Comparison of ENCODE assay signal across 21 mouse cellular contexts in the genomic region with DNA sequence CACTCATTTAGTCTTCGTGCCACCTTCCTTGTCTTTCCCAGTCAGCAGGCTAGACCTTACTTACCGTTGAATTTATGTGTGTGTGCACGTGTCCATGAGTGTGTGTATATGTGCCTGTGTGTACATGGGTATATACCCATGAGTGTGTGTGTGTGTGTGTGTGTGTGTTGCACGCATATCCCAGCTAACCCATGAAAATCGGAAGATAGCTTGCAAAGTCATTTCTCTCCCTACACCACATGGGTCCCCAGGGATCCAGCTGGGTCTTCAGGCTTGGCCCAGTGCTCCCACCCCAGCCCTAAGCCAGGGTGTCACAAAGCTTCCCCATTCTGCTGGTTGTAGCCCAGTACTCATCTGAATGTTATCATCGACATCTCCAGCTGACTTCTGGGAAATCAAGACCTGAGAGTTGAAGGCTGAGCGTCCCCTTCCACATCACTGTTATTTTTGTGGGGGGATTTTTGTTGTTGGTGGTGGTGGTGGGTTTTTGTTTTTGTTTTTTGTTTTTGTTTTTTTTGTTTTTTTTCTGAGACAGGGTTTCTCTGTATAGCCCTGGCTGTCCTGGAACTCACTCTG.
"Had no signal": no experiment of that assay in that cellular context is flagged by ENCODE, and none has a peak within 500 bp of the region (broad histone marks: within the 10 kb centered on the region; RNA-seq: fewer than 3 reads in every experiment).

No protein-coding gene starts in this region.

- H3K27ac ChIP-seq: limb, embryonic 12.5 days; liver, embryonic 14.5 days; macrophage; midbrain, embryonic 12.5 days; neural tube, embryonic 13.5 days; stomach, postnatal 0 days had no signal

- H3K4me2 ChIP-seq: limb, embryonic 12.5 days; limb, embryonic 15.5 days; liver, embryonic 11.5 days; lung, embryonic 14.5 days; midbrain, embryonic 12.5 days; neural tube, embryonic 13.5 days had no signal

- H3K9ac ChIP-seq: limb, embryonic 12.5 days; limb, embryonic 15.5 days; liver, embryonic 14.5 days; liver, postnatal 0 days; lung, embryonic 14.5 days; midbrain, embryonic 12.5 days; neural tube, embryonic 13.5 days had no signal

- H3K4me3 ChIP-seq: limb, embryonic 12.5 days; limb, embryonic 15.5 days; midbrain, embryonic 12.5 days; myocyte; neural tube, embryonic 13.5 days had no signal

- H3K27me3 ChIP-seq: limb, embryonic 12.5 days; limb, embryonic 15.5 days; midbrain, embryonic 12.5 days; neural tube, embryonic 13.5 days had no signal

- ATAC-seq: intestine, postnatal 0 days; liver, postnatal 0 days; lung, postnatal 0 days; midbrain, embryonic 16.5 days had no signal

- DNase-seq: kidney, adult 2 months; kidney, postnatal 14 days; kidney, postnatal 4 days; left cerebral cortex, postnatal 4 days; liver, postnatal 0 days; lung, embryonic 14.5 days; retina, postnatal 1 day; right cerebral cortex, postnatal 25 days; thymus, postnatal 25 days had no signal

- H3K9me3 ChIP-seq: limb, embryonic 12.5 days; limb, embryonic 15.5 days; midbrain, embryonic 12.5 days; neural tube, embryonic 13.5 days had no signal

- H3K36me3 ChIP-seq: limb, embryonic 15.5 days; midbrain, embryonic 12.5 days; neural tube, embryonic 13.5 days had no signal
